20 mouse cellular contexts compared by ENCODE assay signal in the genomic region with DNA sequence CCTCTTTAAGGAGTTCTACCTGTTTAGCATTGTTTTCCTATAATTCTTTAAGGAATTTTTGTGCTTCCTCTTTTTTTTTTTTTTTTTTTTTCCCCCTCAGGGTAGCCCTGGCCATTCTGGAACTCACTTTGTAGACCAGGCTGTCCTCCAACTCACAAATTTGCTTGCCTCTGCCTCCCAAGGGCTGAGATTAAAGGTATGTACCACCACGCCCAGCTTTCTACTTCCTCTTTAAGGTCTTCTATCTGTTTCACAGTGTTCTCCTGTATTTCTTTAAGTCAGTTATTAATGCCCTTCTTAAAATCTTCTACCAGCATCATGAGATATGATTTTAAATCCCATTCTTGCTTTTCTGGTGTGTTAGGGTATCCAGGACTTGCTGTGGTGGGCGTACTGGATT.
"Had no signal": no experiment of that assay in that cellular context is flagged by ENCODE, and none has a peak within 500 bp of the region (broad histone marks: within the 10 kb centered on the region; RNA-seq: fewer than 3 reads in every experiment).

No protein-coding gene starts in this region.

- H3K36me3 ChIP-seq: liver, embryonic 13.5 days; liver, embryonic 15.5 days; lung, embryonic 15.5 days; midbrain, embryonic 12.5 days; neural tube, embryonic 13.5 days; neural tube, embryonic 15.5 days had no signal

- H3K4me3 ChIP-seq: liver, embryonic 13.5 days; liver, embryonic 15.5 days; lung, embryonic 15.5 days; megakaryocyte, embryonic 14.5 days; midbrain, embryonic 12.5 days; myocyte; neural tube, embryonic 13.5 days; neural tube, embryonic 15.5 days had no signal

- H3K27me3 ChIP-seq: liver, embryonic 13.5 days; liver, embryonic 15.5 days; lung, embryonic 15.5 days; megakaryocyte, embryonic 14.5 days; midbrain, embryonic 12.5 days; neural tube, embryonic 13.5 days; neural tube, embryonic 15.5 days had no signal

- H3K4me2 ChIP-seq: liver, embryonic 13.5 days; liver, embryonic 15.5 days; lung, embryonic 15.5 days; midbrain, embryonic 12.5 days; neural tube, embryonic 13.5 days; neural tube, embryonic 15.5 days had no signal

- H3K9ac ChIP-seq: liver, embryonic 13.5 days; liver, embryonic 15.5 days; liver, postnatal 0 days; lung, embryonic 15.5 days; midbrain, embryonic 12.5 days; neural tube, embryonic 13.5 days; neural tube, embryonic 15.5 days had no signal

- H3K9me3 ChIP-seq: liver, embryonic 13.5 days; liver, embryonic 15.5 days; lung, embryonic 15.5 days; megakaryocyte, embryonic 14.5 days; midbrain, embryonic 12.5 days; neural tube, embryonic 13.5 days; neural tube, embryonic 15.5 days had no signal

- ATAC-seq: liver, postnatal 0 days; lung, postnatal 0 days; midbrain, embryonic 16.5 days had no signal

- DNase-seq: liver, embryonic 13.5 days; liver, postnatal 0 days; lung, adult 2 months; lung, postnatal 14 days; lung, postnatal 36 days; midbrain, embryonic 14.5 days; right cerebral cortex, postnatal 14 days; thymus, adult 18-20 months; thymus, postnatal 14 days; thymus, postnatal 36 days had no signal

- H3K27ac ChIP-seq: liver, embryonic 13.5 days; liver, embryonic 15.5 days; lung, embryonic 15.5 days; macrophage; midbrain, embryonic 12.5 days; neural tube, embryonic 13.5 days; neural tube, embryonic 15.5 days had no signal

- H3K4me1 ChIP-seq: midbrain, embryonic 12.5 days; neural tube, embryonic 13.5 days; neural tube, embryonic 15.5 days had no signal
